Mouse (Mus musculus): Measurements from ENCODE around the gene Adnp. TPM values are rescaled to one million over a fixed set of nuclear protein-coding genes. Genes with fewer than 3 reads are reported as not detected.
A peak's percentile ranks its signal among the peaks of the same experiment; 100 is the strongest.

Gene Adnp
- polyA plus RNA-seq, 1 experiment from 2014 or later = 13.1 TPM

GRCm38 (mm10) chr2:168248167-168248855 is 41.4 kb upstream of the Adnp start:
- Histone ChIP-seq H3K27ac (no peak overlapping the region), H3K4me2 (ENCODE audit: low read length) (no peak overlapping the region), H3K27me3 (ENCODE audit: insufficient read depth, low read length) (no peaks in the 10 kb centered on the region), H3K36me3 (ENCODE audit: insufficient read depth, low read length) (no peaks in the 10 kb centered on the region), H3K9ac (ENCODE audit: low read depth, low read length) (no peak overlapping the region), H3K4me1 (replicated peaks; ENCODE audit: insufficient read depth, low read length) (no peaks in the 10 kb centered on the region), H3K4me3 (replicated peaks; ENCODE audit: low read depth, low read length) (no peak overlapping the region), H3K9me3 (replicated peaks; ENCODE audit: low read length) (no peaks in the 10 kb centered on the region)
- WGBS = 54% methylated on average over 8 of the region's 8 CpGs
- DNase-seq (ENCODE audit: low spot score) (peak; percentile 35), ATAC-seq (replicated peaks; ENCODE audit: low FRiP score, low read depth) (no peak)
- TF ChIP-seq CTCF (IDR thresholded peaks at IDR 0.05; ENCODE audit: low read depth) = no peak

- no peaks in the 10 kb centered on the region for H3K27me3 ChIP-seq (ENCODE audit: insufficient read depth, low read length)
- ATAC-seq (replicated peaks; ENCODE audit: low FRiP score, low read depth) = no peak
- H3K4me3 ChIP-seq (replicated peaks; ENCODE audit: low read depth, low read length) = no peak overlapping the region
- no peak overlapping the region for H3K4me2 ChIP-seq (ENCODE audit: low read length)
- WGBS = 33% methylated on average over 8 of the region's 8 CpGs
- TF ChIP-seq CTCF (IDR thresholded peaks at IDR 0.05; ENCODE audit: low read depth) = no peak
- no peaks in the 10 kb centered on the region for H3K4me1 ChIP-seq (replicated peaks; ENCODE audit: insufficient read depth, low read length)
- H3K27ac ChIP-seq = no peak overlapping the region
- H3K36me3 ChIP-seq (ENCODE audit: insufficient read depth, low read length) = no peaks in the 10 kb centered on the region
- no peak overlapping the region for H3K9ac ChIP-seq (ENCODE audit: low read depth, low read length)
- no peak for DNase-seq (ENCODE audit: low spot score)
- no peaks in the 10 kb centered on the region for H3K9me3 ChIP-seq (replicated peaks; ENCODE audit: low read length)
Measured at GRCm38 (mm10) chr2:168245571-168245970, 38.7 kb upstream of the Adnp start.

- WGBS = 73% methylated on average over 4 of the region's 4 CpGs
- Histone ChIP-seq H3K9ac (ENCODE audit: low read depth, low read length) (no peak overlapping the region), H3K9me3 (replicated peaks; ENCODE audit: low read length) (no peaks in the 10 kb centered on the region), H3K27me3 (ENCODE audit: insufficient read depth, low read length) (no peaks in the 10 kb centered on the region), H3K4me3 (replicated peaks; ENCODE audit: low read depth, low read length) (no peak overlapping the region), H3K36me3 (ENCODE audit: insufficient read depth, low read length) (no peaks in the 10 kb centered on the region), H3K4me2 (ENCODE audit: low read length) (no peak overlapping the region), H3K27ac (no peak overlapping the region), H3K4me1 (replicated peaks; ENCODE audit: insufficient read depth, low read length) (no peaks in the 10 kb centered on the region)
- no peak for DNase-seq (ENCODE audit: low spot score)
- no peak for ATAC-seq (replicated peaks; ENCODE audit: low FRiP score, low read depth)
- TF ChIP-seq CTCF (IDR thresholded peaks at IDR 0.05; ENCODE audit: low read depth) = no peak
Measured at GRCm38 (mm10) chr2:168243278-168243677, 36.4 kb upstream of the Adnp start.

- Histone ChIP-seq H3K4me1 (replicated peaks; ENCODE audit: insufficient read depth, low read length) (no peaks in the 10 kb centered on the region), H3K36me3 (ENCODE audit: insufficient read depth, low read length) (no peaks in the 10 kb centered on the region), H3K4me2 (ENCODE audit: low read length) (no peak overlapping the region), H3K27me3 (ENCODE audit: insufficient read depth, low read length) (no peaks in the 10 kb centered on the region), H3K4me3 (replicated peaks; ENCODE audit: low read depth, low read length) (no peak overlapping the region), H3K9ac (ENCODE audit: low read depth, low read length) (no peak overlapping the region), H3K27ac (no peak overlapping the region), H3K9me3 (replicated peaks; ENCODE audit: low read length) (no peaks in the 10 kb centered on the region)
- TF ChIP-seq CTCF (IDR thresholded peaks at IDR 0.05; ENCODE audit: low read depth) = no peak
- DNase-seq (ENCODE audit: low spot score) = no peak
- ATAC-seq (replicated peaks; ENCODE audit: low FRiP score, low read depth) = peak; percentile 34; the same call in 1 of the 2 replicates
Measured at GRCm38 (mm10) chr2:168242841-168243240, 35.9 kb upstream of the Adnp start.

GRCm38 (mm10) chr2:168238335-168238734 is 31.4 kb upstream of the Adnp start:
- no peaks in the 10 kb centered on the region for H3K4me1 ChIP-seq (replicated peaks; ENCODE audit: insufficient read depth, low read length)
- no peak overlapping the region for H3K27ac ChIP-seq
- no peaks in the 10 kb centered on the region for H3K9me3 ChIP-seq (replicated peaks; ENCODE audit: low read length)
- no peak overlapping the region for H3K4me2 ChIP-seq (ENCODE audit: low read length)
- no peak for ATAC-seq (replicated peaks; ENCODE audit: low FRiP score, low read depth)
- H3K36me3 ChIP-seq (ENCODE audit: insufficient read depth, low read length) = 0 out of 2 replicates have a peak, but pooled peaks cover 2% of the 10 kb centered on the region
- H3K27me3 ChIP-seq (ENCODE audit: insufficient read depth, low read length) = no peaks in the 10 kb centered on the region
- DNase-seq (ENCODE audit: low spot score) = no peak
- WGBS = 86% methylated on average over 4 of the region's 4 CpGs
- H3K9ac ChIP-seq (ENCODE audit: low read depth, low read length) = no peak overlapping the region
- no peak for TF ChIP-seq CTCF (IDR thresholded peaks at IDR 0.05; ENCODE audit: low read depth)
- H3K4me3 ChIP-seq (replicated peaks; ENCODE audit: low read depth, low read length) = no peak overlapping the region

- no peaks in the 10 kb centered on the region for H3K27me3 ChIP-seq (ENCODE audit: insufficient read depth, low read length)
- H3K27ac ChIP-seq = no peak overlapping the region
- WGBS = 85% methylated on average over 5 of the region's 5 CpGs
- DNase-seq (ENCODE audit: low spot score) = no peak
- H3K4me1 ChIP-seq (replicated peaks; ENCODE audit: insufficient read depth, low read length) = peaks cover 19% of the 10 kb centered on the region
- H3K4me3 ChIP-seq (replicated peaks; ENCODE audit: low read depth, low read length) = no peak overlapping the region
- H3K36me3 ChIP-seq (ENCODE audit: insufficient read depth, low read length) = 0 out of 2 replicates have a peak, but pooled peaks cover 4% of the 10 kb centered on the region
- ATAC-seq (replicated peaks; ENCODE audit: low FRiP score, low read depth) = no peak
- no peaks in the 10 kb centered on the region for H3K9me3 ChIP-seq (replicated peaks; ENCODE audit: low read length)
- no peak overlapping the region for H3K4me2 ChIP-seq (ENCODE audit: low read length)
- H3K9ac ChIP-seq (ENCODE audit: low read depth, low read length) = no peak overlapping the region
- TF ChIP-seq CTCF (IDR thresholded peaks at IDR 0.05; ENCODE audit: low read depth) = no peak
Measured at GRCm38 (mm10) chr2:168233286-168233685, 26.4 kb upstream of the Adnp start.

GRCm38 (mm10) chr2:168231471-168231829 is 24.5 kb upstream of the Adnp start:
- Histone ChIP-seq H3K4me3 (replicated peaks; ENCODE audit: low read depth, low read length) (peak overlapping the region; percentile 93), H3K27me3 (ENCODE audit: insufficient read depth, low read length) (no peaks in the 10 kb centered on the region), H3K36me3 (ENCODE audit: insufficient read depth, low read length) (peaks cover 4% of the 10 kb centered on the region; the same call in 1 of the 2 replicates), H3K4me1 (replicated peaks; ENCODE audit: insufficient read depth, low read length) (peaks cover 19% of the 10 kb centered on the region), H3K9ac (ENCODE audit: low read depth, low read length) (peak overlapping the region; percentile 96), H3K27ac (no peak overlapping the region), H3K4me2 (ENCODE audit: low read length) (peak overlapping the region; percentile 91), H3K9me3 (replicated peaks; ENCODE audit: low read length) (no peaks in the 10 kb centered on the region)
- DNase-seq (ENCODE audit: low spot score) (no peak), ATAC-seq (replicated peaks; ENCODE audit: low FRiP score, low read depth) (no peak)
- no peak for TF ChIP-seq CTCF (IDR thresholded peaks at IDR 0.05; ENCODE audit: low read depth)
- WGBS = 64% methylated on average over 33 of the region's 33 CpGs
